Mouse (Mus musculus) intestine, embryonic 16.5 days (tissue): Measurements from ENCODE around the gene Thyn1. TPM values are rescaled to one million over a fixed set of nuclear protein-coding genes. Genes with fewer than 3 reads are reported as not detected.

Source experiments
- ATAC-seq: fragments of 200-750 bp; cut with Nextera tagmentation; 2 replicates; pipeline ENCODE4 v1.8.0; 2017; ENCODE audit warnings: moderate TSS enrichment, moderate library complexity
- H3K27ac ChIP-seq: fragments of 300-500 bp; sonication (generic); 2 replicates; pipeline ENCODE4 v1.5.1; 2014; ENCODE audit warnings: mild to moderate bottlenecking, low read length
- H3K27me3 ChIP-seq: fragments of 300-500 bp; sonication (generic); replicated peaks from 2 replicates; pipeline ENCODE4 v1.6.1; 2014; ENCODE audit warnings: low read length, control low read depth, mixed read lengths; ENCODE audit not compliant: control insufficient read depth, insufficient read depth
- H3K36me3 ChIP-seq: fragments of 300-500 bp; sonication (generic); 2 replicates; pipeline ENCODE4 v1.6.1; 2014; ENCODE audit warnings: low read length, control low read depth; ENCODE audit not compliant: control insufficient read depth, insufficient read depth
- H3K4me1 ChIP-seq: fragments of 300-500 bp; sonication (generic); 2 replicates; pipeline ENCODE4 v1.6.1; 2014; ENCODE audit warnings: low read length, control low read depth, mixed read lengths; ENCODE audit not compliant: control insufficient read depth, insufficient read depth
- H3K4me2 ChIP-seq: fragments of 300-500 bp; sonication (generic); 2 replicates; pipeline ENCODE4 v1.6.1; 2014; ENCODE audit warnings: low read depth, low read length, control low read depth
- H3K4me3 ChIP-seq: fragments of 300-500 bp; sonication (generic); 2 replicates; pipeline ENCODE4 v1.5.1; 2014; ENCODE audit warnings: mild to moderate bottlenecking, low read length
- H3K9ac ChIP-seq: fragments of 300-500 bp; sonication (generic); 2 replicates; pipeline ENCODE4 v1.6.1; 2014; ENCODE audit warnings: low read depth, low read length
- H3K9me3 ChIP-seq: fragments of 300-500 bp; sonication (generic); 2 replicates; pipeline ENCODE4 v1.6.1; 2016; ENCODE audit warnings: low read length, control low read depth; ENCODE audit not compliant: control insufficient read depth
- whole genome bisulfite sequencing: fragments of 180-500 bp; shearing (Covaris S2); extraction: QIAGEN DNeasy Blood & Tissue Kit; methylation state at CpG from one replicate; pipeline ENCODE4 v1.1.7; 2014; 5-methylcytosine and 5-hydroxymethylcytosine counted together
- polyA plus RNA-seq: library from polyadenylated mRNA; unstranded; fragments of >200 nt; fragmentation: Nextera tagmentation; extraction: Ambion mirVana; gene quantifications from 2 replicates; pipeline ENCODE4 v1.2.1, GENCODE M21; 2015

Gene Thyn1
- polyA plus RNA-seq, 1 experiment from 2014 or later = 137 TPM

DNA sequence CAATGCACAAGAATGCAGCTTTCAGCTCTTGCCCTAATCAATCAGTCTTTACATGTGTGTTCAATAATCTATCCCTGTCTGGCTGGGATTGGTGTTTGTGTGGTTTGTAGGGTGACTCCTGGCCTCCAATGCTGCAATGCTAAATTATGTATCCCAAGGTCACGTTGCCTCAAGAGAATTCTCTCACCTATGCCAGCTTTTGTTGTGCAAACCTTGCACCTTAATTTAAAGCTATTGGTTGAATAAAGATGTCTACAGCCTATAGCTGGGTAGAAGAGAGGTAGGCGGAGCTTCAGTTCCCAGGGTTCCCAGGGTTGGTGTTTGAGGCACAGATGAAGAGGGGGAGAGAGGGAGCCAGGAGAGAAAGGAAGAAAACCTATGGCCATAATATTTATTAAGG, 2.0 kb upstream of the Thyn1 start:
- Histone ChIP-seq H3K36me3 (no peaks in the 10 kb centered on the region), H3K9me3 (no peaks in the 10 kb centered on the region), H3K4me3 (no peak overlapping the region), H3K27ac (no peak overlapping the region), H3K27me3 (no peaks in the 10 kb centered on the region), H3K4me2 (no peak overlapping the region), H3K9ac (no peak overlapping the region), H3K4me1 (peaks cover 16% of the 10 kb centered on the region)
- ATAC-seq = no peak
- WGBS = 93% methylated on average over 2 of the region's 2 CpGs

DNA sequence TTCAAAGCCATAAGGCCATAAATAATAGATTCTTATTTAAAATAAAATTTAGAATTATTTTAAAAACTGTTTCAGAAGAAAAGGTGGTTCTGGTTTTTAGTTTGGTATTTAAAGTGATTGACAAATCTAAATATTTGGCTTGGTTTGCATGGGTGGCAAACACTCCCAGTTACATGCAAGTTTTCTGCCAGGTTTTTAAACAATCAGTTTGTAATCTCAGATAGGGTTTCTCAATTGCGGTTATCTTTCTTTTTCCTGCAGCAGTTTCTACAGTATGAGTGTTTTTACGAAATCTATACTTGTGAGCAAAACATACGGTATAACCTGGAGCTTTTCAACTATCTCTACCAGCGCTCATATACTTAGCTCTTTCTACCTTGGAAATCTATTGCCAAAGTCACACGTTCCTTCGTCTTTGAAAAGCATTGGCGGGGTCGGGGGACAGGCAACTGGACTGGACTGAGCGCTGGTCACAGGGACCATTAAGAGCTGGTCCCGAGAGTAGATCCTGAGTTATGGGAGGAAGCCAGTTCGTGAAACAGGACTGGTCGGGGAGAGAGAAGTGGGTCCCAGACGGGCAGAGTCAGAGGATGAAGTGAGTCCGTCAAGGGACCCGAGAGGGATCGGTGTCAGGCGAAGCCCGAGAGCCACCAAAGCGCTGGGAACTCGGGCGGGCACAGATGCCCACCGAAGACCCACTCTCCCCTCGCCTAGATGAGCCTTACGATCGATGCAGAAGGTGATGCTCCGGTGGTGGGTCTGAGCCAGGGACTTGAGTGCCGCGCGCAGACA, 645 bp upstream of the Thyn1 start:
- Histone ChIP-seq H3K27me3 (no peaks in the 10 kb centered on the region), H3K4me3 (peak overlapping the region; percentile 65), H3K27ac (0 out of 2 replicates have a peak overlapping the region, but pooled peaks have one; percentile 33), H3K4me1 (peaks cover 16% of the 10 kb centered on the region), H3K36me3 (no peaks in the 10 kb centered on the region; the same call in 1 of the 2 replicates), H3K9me3 (no peaks in the 10 kb centered on the region), H3K4me2 (peak overlapping the region; percentile 74), H3K9ac (peak overlapping the region; percentile 81)
- 1% methylated on average over 29 of the region's 29 CpGs for WGBS
- peak; percentile 71 for ATAC-seq

DNA sequence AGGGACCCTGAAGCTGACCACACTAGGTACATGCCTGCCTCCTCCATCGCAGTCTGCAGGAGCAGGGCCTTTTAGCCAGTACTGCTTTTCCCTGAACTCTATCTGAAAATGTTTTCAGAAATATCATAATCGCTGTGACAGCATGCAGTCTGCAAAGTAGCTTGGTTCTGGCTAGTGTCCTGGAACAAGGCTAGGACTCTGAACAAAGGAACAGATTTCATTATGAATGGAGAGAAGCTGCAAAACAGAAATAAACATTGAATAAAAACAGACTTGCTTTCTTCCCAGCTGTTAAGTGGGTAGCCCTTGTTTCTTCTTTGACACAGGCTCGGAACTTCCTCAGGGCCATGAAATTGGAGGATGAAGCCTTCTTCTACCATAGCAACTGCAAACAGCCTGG, 5.7 kb downstream of the Thyn1 start:
- H3K4me3 ChIP-seq = no peak overlapping the region
- no peak overlapping the region for H3K4me2 ChIP-seq
- peaks cover 17% of the 10 kb centered on the region for H3K36me3 ChIP-seq
- ATAC-seq = no peak
- H3K27me3 ChIP-seq = no peaks in the 10 kb centered on the region
- H3K9ac ChIP-seq = no peak overlapping the region
- peaks cover 10% of the 10 kb centered on the region for H3K4me1 ChIP-seq
- H3K9me3 ChIP-seq = no peaks in the 10 kb centered on the region
- no peak overlapping the region for H3K27ac ChIP-seq
- 84% methylated on average over 3 of the region's 3 CpGs for WGBS

DNA sequence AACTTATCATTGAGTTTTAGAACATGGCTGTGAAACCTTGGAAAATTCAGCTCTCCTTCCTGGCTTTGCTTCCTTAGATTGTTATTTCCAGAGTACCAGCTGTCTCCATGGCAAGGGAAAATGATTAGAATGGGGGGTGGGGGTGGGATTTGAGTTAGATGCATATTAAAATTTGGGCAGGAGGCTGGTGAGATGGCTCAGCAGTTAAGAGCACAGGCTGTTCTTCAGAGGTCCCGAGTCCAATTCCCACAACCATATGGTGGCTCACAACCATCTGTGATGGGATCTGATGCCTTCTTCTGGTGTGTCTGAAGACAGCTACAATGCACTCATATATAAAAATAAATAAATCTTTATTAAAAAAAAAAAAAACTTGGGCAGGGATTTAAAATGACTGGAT, 6.4 kb downstream of the Thyn1 start:
- Histone ChIP-seq H3K27me3 (no peaks in the 10 kb centered on the region), H3K4me3 (no peak overlapping the region), H3K4me2 (no peak overlapping the region), H3K4me1 (peaks cover 4% of the 10 kb centered on the region; the same call in 1 of the 2 replicates), H3K27ac (no peak overlapping the region), H3K36me3 (peaks cover 21% of the 10 kb centered on the region), H3K9ac (no peak overlapping the region), H3K9me3 (no peaks in the 10 kb centered on the region)
- 87% methylated on average over 1 of the region's 1 CpGs for WGBS
- no peak for ATAC-seq

DNA sequence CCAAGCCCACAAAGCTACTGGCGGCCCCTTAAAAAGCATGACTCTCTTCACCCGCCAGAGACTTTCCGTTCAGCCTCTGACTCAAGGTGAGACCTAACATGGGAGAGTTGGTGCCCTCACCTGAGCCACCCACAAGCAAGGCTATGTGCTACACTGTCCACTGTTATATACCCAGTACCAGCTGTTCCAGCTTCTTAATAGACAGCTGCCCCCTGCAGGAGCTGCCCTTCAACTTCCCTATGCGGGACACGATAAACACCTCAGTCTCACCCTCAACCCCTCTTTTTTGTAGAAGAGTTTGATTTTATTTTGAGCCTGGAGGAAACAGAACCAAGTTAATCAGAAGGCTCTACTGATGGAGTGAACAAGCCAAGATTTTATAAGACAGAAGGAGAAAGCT, 7.4 kb downstream of the Thyn1 start:
- 88% methylated on average over 5 of the region's 5 CpGs for WGBS
- H3K4me2 ChIP-seq = no peak overlapping the region
- no peak for ATAC-seq
- no peaks in the 10 kb centered on the region for H3K9me3 ChIP-seq
- H3K36me3 ChIP-seq = peaks cover 21% of the 10 kb centered on the region
- no peak overlapping the region for H3K4me3 ChIP-seq
- no peak overlapping the region for H3K27ac ChIP-seq
- no peaks in the 10 kb centered on the region for H3K4me1 ChIP-seq
- no peaks in the 10 kb centered on the region for H3K27me3 ChIP-seq
- H3K9ac ChIP-seq = no peak overlapping the region

DNA sequence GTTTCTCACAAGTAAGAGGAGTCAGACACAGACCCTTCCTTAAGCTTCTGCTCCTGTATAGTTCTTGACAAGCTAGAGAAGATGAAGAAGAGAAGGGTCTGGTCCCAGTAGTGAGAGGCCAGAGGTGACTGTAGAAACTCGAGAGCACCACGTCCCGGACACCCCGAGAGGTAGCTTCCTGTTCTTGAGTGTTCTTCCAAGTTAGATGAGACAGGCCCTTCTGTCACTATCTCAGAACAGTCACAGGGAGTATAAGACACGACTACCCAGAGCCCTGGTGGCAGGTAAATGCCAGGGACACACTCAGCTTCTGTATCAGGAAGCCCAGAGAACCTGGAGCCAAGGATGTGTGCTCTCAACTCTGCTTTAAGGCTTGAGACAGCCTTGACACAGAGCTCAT, 9.7 kb downstream of the Thyn1 start:
- Histone ChIP-seq H3K4me2 (no peak overlapping the region), H3K36me3 (peaks cover 21% of the 10 kb centered on the region), H3K9ac (no peak overlapping the region), H3K4me3 (no peak overlapping the region), H3K27me3 (no peaks in the 10 kb centered on the region), H3K4me1 (no peaks in the 10 kb centered on the region), H3K27ac (no peak overlapping the region), H3K9me3 (no peaks in the 10 kb centered on the region)
- ATAC-seq = no peak
- 81% methylated on average over 5 of the region's 5 CpGs for WGBS

DNA sequence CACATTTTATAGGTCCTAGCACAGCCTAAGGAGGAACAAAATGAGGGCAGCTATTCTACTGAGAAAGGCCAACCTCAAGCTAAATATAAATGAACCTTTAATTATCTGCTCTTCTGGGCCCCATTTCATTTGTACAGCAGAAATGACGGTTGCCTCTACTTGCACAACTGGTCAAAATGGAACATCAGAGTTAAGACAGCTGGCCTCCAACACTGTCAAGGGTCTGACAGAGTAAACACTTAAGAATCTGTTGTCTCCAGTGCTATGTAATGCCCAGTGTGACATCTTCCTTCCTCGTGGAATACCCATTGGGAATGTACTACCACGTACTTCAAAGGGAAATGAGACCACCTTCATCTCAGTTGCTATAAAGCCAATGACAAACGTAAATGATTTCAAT, 12.1 kb downstream of the Thyn1 start:
- no peak overlapping the region for H3K27ac ChIP-seq
- H3K9ac ChIP-seq = no peak overlapping the region
- H3K4me1 ChIP-seq = no peaks in the 10 kb centered on the region
- H3K9me3 ChIP-seq = no peaks in the 10 kb centered on the region
- no peak for ATAC-seq
- 85% methylated on average over 4 of the region's 4 CpGs for WGBS
- H3K4me3 ChIP-seq = no peak overlapping the region
- H3K27me3 ChIP-seq = no peaks in the 10 kb centered on the region
- H3K4me2 ChIP-seq = no peak overlapping the region
- H3K36me3 ChIP-seq = peaks cover 33% of the 10 kb centered on the region

DNA sequence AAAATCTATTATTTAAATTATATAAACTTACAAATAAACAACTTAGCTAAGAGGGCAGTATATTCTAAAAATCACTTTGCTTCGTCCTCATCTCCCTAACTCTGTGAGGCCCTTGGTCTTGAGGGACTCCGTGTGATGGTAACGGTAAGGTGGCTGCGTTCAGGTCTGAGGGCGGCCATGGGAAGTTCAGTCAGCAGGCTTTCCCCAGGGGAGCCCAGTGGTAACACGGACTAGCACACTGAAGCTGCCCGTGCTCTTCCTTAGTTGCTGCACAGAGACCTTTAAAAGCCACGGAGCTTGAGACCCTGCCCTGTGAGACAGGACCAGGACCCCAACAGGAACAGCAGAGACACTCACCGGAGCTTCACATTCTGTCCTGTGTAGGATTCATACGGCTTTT, 19.5 kb downstream of the Thyn1 start:
- Histone ChIP-seq H3K4me2 (no peak overlapping the region), H3K9me3 (no peaks in the 10 kb centered on the region), H3K27me3 (no peaks in the 10 kb centered on the region), H3K27ac (no peak overlapping the region), H3K4me1 (no peaks in the 10 kb centered on the region), H3K9ac (no peak overlapping the region), H3K36me3 (peaks cover 22% of the 10 kb centered on the region), H3K4me3 (no peak overlapping the region)
- ATAC-seq = no peak
- WGBS = 93% methylated on average over 10 of the region's 10 CpGs

DNA sequence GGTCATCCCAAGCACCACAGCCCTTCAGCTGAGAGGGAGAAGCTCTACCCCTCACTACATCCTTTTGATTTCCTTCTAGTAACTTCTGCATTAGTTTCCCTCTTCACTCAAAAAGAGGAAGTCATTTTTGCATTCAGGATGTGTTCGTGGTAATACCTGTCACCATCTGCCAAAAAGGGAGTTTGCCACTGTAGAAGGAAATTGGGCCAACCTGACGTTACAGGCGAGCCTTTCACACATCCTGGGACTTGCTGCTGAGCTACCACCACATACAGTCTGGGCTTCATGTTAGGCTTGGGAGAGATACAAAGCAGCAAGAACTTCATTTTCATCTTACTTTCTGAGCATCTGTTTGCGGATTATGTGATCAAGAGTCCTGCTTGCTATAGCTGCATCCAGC, 24.2 kb downstream of the Thyn1 start:
- Histone ChIP-seq H3K4me3 (no peak overlapping the region), H3K27ac (no peak overlapping the region)

DNA sequence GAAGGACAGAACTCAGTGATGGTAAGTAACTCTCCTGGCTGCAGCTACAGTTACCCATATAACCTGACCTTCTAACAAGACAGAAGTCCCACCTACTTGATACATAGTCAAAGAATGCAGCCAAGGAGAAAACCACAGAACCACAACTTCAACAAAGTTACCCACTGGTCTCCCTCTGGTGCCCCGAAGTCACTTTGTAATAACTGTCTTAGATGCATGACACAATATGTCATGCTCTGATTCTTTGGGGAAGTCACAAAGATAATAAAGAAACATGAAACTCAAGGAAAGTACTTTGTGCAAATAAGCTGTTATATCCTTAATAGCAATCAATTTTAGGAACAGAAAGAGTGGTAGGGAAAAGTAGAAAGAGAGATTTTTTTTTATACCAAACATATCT, 27.2 kb downstream of the Thyn1 start:
- Histone ChIP-seq H3K27me3 (no peaks in the 10 kb centered on the region), H3K27ac (no peak overlapping the region), H3K4me1 (peaks cover 27% of the 10 kb centered on the region), H3K9ac (no peak overlapping the region), H3K36me3 (peaks cover 2% of the 10 kb centered on the region; the same call in 1 of the 2 replicates), H3K4me2 (no peak overlapping the region), H3K4me3 (no peak overlapping the region), H3K9me3 (no peaks in the 10 kb centered on the region)
- WGBS = 64% methylated on average over 1 of the region's 1 CpGs
- ATAC-seq = no peak

More for the DNA sequence above, 24.2 kb downstream of the Thyn1 start:
- Histone ChIP-seq H3K27me3 (no peaks in the 10 kb centered on the region), H3K4me1 (peaks cover 18% of the 10 kb centered on the region), H3K4me2 (no peak overlapping the region), H3K9me3 (no peaks in the 10 kb centered on the region), H3K36me3 (peaks cover 6% of the 10 kb centered on the region; the same call in 1 of the 2 replicates), H3K9ac (no peak overlapping the region)
- 85% methylated on average over 4 of the region's 4 CpGs for WGBS
- ATAC-seq = no peak
